Mouse (Mus musculus): ENCODE measurements around the gene Nup62cl. TPM values are rescaled to one million over a fixed set of nuclear protein-coding genes. Genes with fewer than 3 reads are reported as not detected.

Gene Nup62cl
- polyA plus RNA-seq (2014; fragmentation: Illumina TruSeq; extraction: RNeasy Lipid Tissue Mini Kit (QIAGEN cat#74804); ENCODE audit: low read depth, low replicate concordance), result 13.5 TPM

GRCm38 (mm10) chrX:140062135-140062975, at the start of gene Nup62cl, which contains the start of gene Pih1h3b:
Gene Nup62cl (minus strand): TSS chrX:140062712.
Gene Pih1h3b (plus strand): TSS chrX:140062879.

GRCm38 (mm10) chrX:139997740-139998690, 64.5 kb downstream of the Nup62cl start, which contains the start of gene Rbm41:
Gene Rbm41 (minus strand): TSS chrX:139998595.

Other genes starting within 250 kb of the Nup62cl start
- gene Morc4, start 191.0 kb downstream of the Nup62cl start, polyA plus RNA-seq (2014; fragmentation: Illumina TruSeq; extraction: RNeasy Lipid Tissue Mini Kit (QIAGEN cat#74804); ENCODE audit: low read depth, low replicate concordance), result 28.3 TPM
- gene Rbm41, start 64.1 kb downstream of the Nup62cl start, polyA plus RNA-seq (2014; fragmentation: Illumina TruSeq; extraction: RNeasy Lipid Tissue Mini Kit (QIAGEN cat#74804); ENCODE audit: low read depth, low replicate concordance), result 13.4 TPM
- gene Pih1h3b, start 167 bp upstream of the Nup62cl start, polyA plus RNA-seq (2014; fragmentation: Illumina TruSeq; extraction: RNeasy Lipid Tissue Mini Kit (QIAGEN cat#74804); ENCODE audit: low read depth, low replicate concordance), result not detected

Measured in kidney, adult 10 weeks (tissue).